Mouse (Mus musculus) embryonic fibroblast, embryonic 13.5 days (primary cell): ENCODE data around the gene Itpr3. TPM values are rescaled to one million over a fixed set of nuclear protein-coding genes. Genes with fewer than 3 reads are reported as not detected.

ENCODE experiments used
- H3K27ac ChIP-seq: 2 replicates; pipeline ENCODE4 v1.5.1; 2012; ENCODE audit warnings: low read length, control low read depth, inconsistent platforms; ENCODE audit not compliant: insufficient read depth
- H3K4me1 ChIP-seq: 2 replicates; pipeline ENCODE4 v1.6.1; 2011; ENCODE audit warnings: low read length; ENCODE audit not compliant: control insufficient read depth, insufficient read depth
- H3K4me3 ChIP-seq: 2 replicates; pipeline ENCODE4 v1.5.1; 2011; ENCODE audit warnings: mild to moderate bottlenecking, control low read depth, low read length; ENCODE audit not compliant: insufficient read depth
- CTCF ChIP-seq: IDR thresholded peaks from 2 replicates; pipeline ENCODE4 v1.5.1; 2011; ENCODE audit warnings: mild to moderate bottlenecking, control low read depth, low read length, moderate library complexity, borderline replicate concordance; ENCODE audit not compliant: insufficient read depth
- POLR2A ChIP-seq: IDR thresholded peaks from 2 replicates; pipeline ENCODE4 v1.6.1; 2011; ENCODE audit warnings: low read depth, mild to moderate bottlenecking, control low read depth, low read length, moderate library complexity
- polyA plus RNA-seq: library from polyadenylated mRNA; stranded (reverse); fragments of >200 nt; gene quantifications from 2 replicates; pipeline ENCODE4 v1.2.4, GENCODE M21; 2011; ENCODE audit warnings: low read depth; ENCODE audit not compliant: missing spikeins, insufficient read length

Itpr3 gene
- polyA plus RNA-seq, 1 experiment, result 15.7 TPM

DNA sequence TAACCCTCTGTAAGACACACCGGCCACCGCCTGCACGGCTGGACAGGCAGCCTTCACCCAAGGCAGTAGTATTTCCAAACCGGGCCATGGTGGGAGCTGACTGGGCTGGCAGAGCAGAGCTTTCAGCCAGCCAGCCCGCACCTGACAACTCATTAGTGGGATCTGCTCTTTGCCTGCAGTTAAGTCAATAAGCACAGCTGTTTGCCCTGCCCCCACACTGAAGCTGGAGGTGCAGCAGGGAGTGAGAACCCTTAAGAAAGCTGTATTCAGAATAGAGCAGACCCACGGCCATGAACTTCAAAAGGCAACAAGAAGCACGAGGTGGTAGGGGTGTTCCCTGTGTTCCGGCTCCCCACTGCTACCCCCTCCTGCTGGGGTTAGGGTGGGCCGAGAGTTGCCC is 73.1 kb downstream of the Itpr3 start:
- peaks cover 12% of the 10 kb centered on the region for H3K4me1 ChIP-seq
- no peak for TF ChIP-seq POLR2A
- no peak for TF ChIP-seq CTCF
- H3K27ac ChIP-seq, result no peak overlapping the region
- H3K4me3 ChIP-seq, result no peak overlapping the region

GRCm38 (mm10) chr17:27131240-27131665 is 74.1 kb downstream of the Itpr3 start:
- Histone ChIP-seq H3K4me1 (peaks cover 12% of the 10 kb centered on the region), H3K27ac (no peak overlapping the region), H3K4me3 (no peak overlapping the region)
- TF ChIP-seq CTCF (no peak), POLR2A (no peak)

DNA sequence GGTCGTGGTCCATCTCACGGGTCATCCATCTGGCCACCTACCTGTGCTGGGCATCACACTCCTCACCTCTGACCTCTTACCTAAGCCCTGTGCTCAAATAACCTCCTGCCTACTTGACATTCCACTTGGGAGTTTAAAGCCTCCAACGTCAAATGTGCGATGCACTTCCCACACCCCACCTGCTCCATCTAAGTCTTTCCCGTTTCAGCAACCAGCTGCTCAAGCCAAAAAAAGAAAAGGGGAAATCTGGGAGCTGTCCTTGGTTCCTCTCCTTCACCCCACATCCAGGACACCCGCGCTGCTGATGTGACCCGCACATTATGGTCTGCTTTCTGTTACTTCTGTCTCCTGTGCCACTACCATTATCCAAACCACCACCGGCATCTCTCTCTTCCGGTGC is 75.1 kb downstream of the Itpr3 start:
- TF ChIP-seq POLR2A (no peak), CTCF (no peak)
- H3K27ac ChIP-seq, result no peak overlapping the region
- H3K4me3 ChIP-seq, result no peak overlapping the region
- peaks cover 12% of the 10 kb centered on the region for H3K4me1 ChIP-seq

DNA sequence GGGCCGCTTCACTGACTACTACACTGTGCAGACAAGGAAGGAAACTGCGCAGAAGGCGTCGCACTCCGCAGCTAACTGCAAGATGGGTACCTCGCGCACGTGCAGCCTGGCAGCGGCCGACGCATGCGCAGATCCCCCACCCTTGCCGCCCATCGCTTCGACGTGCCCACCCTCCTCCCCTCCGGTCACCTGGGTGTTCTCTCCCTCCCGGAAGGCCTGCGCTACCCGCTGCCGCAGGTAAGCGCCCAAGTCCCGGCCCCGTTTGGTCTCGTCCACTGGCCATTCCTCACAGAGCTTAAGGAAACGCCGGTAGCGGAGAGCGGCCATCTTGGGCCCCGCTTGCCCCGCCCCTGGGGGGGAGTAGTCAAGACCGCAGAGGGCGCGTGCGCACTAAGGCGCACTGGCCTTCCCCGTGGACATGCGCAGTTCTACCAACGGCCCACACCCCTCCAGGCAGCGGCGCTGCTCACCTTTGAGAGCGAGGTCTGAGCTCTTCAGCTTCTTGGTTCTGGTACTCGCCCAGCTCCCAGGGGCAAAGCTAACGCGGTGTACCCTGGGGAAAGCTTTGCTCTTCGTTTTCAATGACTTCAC is 76.5 kb downstream of the Itpr3 start, which contains the start of gene Uqcc2:
Gene Uqcc2, minus strand, starts transcription at position 366 of the 591 bp plus-strand sequence.
- TF ChIP-seq CTCF (peak; percentile 91), POLR2A (peak; percentile 79)
- Histone ChIP-seq H3K4me3 (peak within 1 kb of the TSS; percentile 67), H3K27ac (no peak within 1 kb of the TSS; the same call in 1 of the 2 replicates), H3K4me1 (peaks cover 12% of the 10 kb centered on the region)

- no peak overlapping the region; the same call in 1 of the 2 replicates for H3K27ac ChIP-seq
- TF ChIP-seq CTCF (no peak), POLR2A (no peak)
- peaks cover 12% of the 10 kb centered on the region for H3K4me1 ChIP-seq
- H3K4me3 ChIP-seq, result no peak overlapping the region
Measured at GRCm38 (mm10) chr17:27134187-27134586, 77.1 kb downstream of the Itpr3 start.

DNA sequence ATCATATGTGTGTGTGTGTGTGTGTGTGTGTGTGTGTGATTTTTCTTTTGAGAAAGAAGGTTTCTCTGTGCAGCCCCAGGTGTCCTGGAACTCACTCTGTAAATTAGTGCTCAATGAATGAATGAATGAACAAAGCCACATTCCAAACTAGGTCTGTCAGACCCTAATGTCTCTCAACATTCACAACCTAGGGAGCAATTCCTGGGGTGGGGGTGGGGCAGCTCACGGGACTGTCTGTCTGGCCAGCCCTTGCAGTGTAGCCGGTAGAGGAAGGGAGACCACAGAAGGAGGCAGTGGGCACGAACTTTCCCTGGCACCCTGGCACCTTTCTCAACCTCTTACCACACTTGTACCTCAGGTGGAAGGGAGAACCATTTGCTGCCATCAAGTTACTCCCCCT is 77.6 kb downstream of the Itpr3 start:
- peaks cover 16% of the 10 kb centered on the region for H3K4me1 ChIP-seq
- H3K4me3 ChIP-seq, result no peak overlapping the region
- TF ChIP-seq CTCF, result no peak
- no peak for TF ChIP-seq POLR2A

DNA sequence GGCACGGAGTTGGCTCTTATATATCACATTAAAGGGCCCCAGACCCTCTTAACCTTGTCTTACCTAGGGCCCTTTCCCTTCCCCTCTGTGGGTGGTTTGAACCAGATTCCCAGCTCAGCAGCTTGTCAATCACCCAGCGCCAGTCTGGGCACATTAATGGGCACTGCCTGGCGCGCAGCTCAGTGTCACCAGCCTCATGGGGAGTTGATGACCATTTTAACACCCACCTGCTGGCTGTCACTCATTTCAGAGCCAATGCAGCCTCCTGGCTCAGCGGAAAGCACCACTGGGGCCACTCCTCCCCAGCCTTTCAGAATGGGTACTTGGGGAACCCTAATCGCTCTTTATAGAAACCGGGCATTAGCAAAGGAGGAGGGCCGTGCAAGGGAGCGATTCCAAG is 81.3 kb downstream of the Itpr3 start:
- H3K27ac ChIP-seq, result no peak overlapping the region
- H3K4me3 ChIP-seq, result no peak overlapping the region
- TF ChIP-seq POLR2A (no peak), CTCF (no peak)
- H3K4me1 ChIP-seq, result peaks cover 18% of the 10 kb centered on the region

More for the DNA sequence above, 77.6 kb downstream of the Itpr3 start:
- no peak overlapping the region for H3K27ac ChIP-seq

DNA sequence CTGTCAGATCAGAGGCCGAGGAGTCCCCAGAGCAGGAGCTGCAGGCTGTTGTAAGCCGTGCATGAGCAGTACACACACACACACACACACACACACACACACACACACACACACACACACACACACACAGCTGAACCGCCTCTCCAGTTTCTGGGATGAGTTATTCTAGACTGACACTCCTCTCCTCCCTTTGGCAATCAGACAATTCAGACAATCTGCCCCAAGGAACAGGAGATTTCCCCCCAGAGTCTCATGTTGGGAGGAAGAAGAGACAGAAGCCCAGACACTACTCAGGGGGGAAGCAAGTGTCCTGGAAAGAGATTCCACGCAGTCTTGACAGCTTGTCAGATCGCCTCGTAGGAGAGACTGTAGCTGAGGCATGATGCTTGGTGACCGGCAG is 82.2 kb downstream of the Itpr3 start:
- Histone ChIP-seq H3K4me1 (peaks cover 23% of the 10 kb centered on the region), H3K27ac (0 out of 2 replicates have a peak overlapping the region, but pooled peaks have one; percentile 0), H3K4me3 (no peak overlapping the region)
- TF ChIP-seq POLR2A (no peak), CTCF (no peak)

DNA sequence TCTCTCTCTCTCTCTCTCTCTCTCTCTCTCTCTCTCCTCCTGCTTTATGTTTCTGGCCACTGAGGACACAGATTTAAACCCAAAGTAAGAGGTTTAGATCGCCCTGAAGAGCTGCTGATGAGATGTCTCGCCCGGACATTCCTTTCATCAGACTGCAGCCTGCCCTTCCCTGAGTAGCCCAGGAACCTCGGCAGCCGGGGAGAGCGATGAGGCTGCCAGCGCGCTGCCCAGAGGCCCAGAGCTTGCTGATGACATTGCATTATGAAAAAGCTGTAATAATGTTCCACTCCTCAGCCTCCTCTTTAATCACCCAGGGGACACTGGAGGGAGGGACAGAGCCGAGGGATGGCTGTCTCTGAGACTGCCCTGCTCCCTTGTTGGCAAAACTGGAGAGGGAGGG is 83.2 kb downstream of the Itpr3 start:
- H3K4me3 ChIP-seq, result no peak overlapping the region
- TF ChIP-seq CTCF (no peak), POLR2A (no peak)
- peak overlapping the region; percentile 50 for H3K27ac ChIP-seq
- H3K4me1 ChIP-seq, result peaks cover 19% of the 10 kb centered on the region

GRCm38 (mm10) chr17:27141971-27142450 is 84.9 kb downstream of the Itpr3 start:
- peak; percentile 61 for TF ChIP-seq POLR2A
- no peak for TF ChIP-seq CTCF
- Histone ChIP-seq H3K4me1 (peaks cover 32% of the 10 kb centered on the region), H3K4me3 (no peak overlapping the region), H3K27ac (peak overlapping the region; percentile 74)
